Mouse (Mus musculus) midbrain, embryonic 12.5 days (tissue): ENCODE measurements around the gene Tbc1d2. TPM values are rescaled to one million over a fixed set of nuclear protein-coding genes. Genes with fewer than 3 reads are reported as not detected.

ENCODE experiments used
- ATAC-seq: fragments of 200-750 bp; cut with Nextera tagmentation; 2 replicates; pipeline ENCODE4 v1.8.0; 2017; ENCODE audit warnings: low read depth, moderate TSS enrichment, moderate library complexity; ENCODE audit not compliant: low FRiP score
- H3K27ac ChIP-seq: fragments of 300-500 bp; sonication (generic); replicated peaks from 2 replicates; pipeline ENCODE4 v1.5.1; 2016; ENCODE audit warnings: mild to moderate bottlenecking
- H3K27me3 ChIP-seq: fragments of 300-500 bp; sonication (generic); 2 replicates; pipeline ENCODE4 v1.6.1; 2016; ENCODE audit warnings: mild to moderate bottlenecking
- H3K36me3 ChIP-seq: fragments of 300-500 bp; sonication (generic); 2 replicates; pipeline ENCODE4 v1.6.1; 2016
- H3K4me1 ChIP-seq: fragments of 300-500 bp; sonication (generic); 2 replicates; pipeline ENCODE4 v1.6.1; 2016
- H3K4me2 ChIP-seq: fragments of 300-500 bp; sonication (generic); replicated peaks from 2 replicates; pipeline ENCODE4 v1.6.1; 2016; ENCODE audit warnings: mild to moderate bottlenecking, moderate library complexity
- H3K4me3 ChIP-seq: fragments of 300-500 bp; sonication (generic); 2 replicates; pipeline ENCODE4 v1.5.1; 2016; ENCODE audit warnings: mild to moderate bottlenecking
- H3K9ac ChIP-seq: fragments of 300-500 bp; sonication (generic); replicated peaks from 2 replicates; pipeline ENCODE4 v1.6.1; 2016; ENCODE audit warnings: mild to moderate bottlenecking, moderate library complexity
- H3K9me3 ChIP-seq: fragments of 300-500 bp; sonication (generic); 2 replicates; pipeline ENCODE4 v1.6.1; 2016; ENCODE audit warnings: mild to moderate bottlenecking
- WGBS: fragments of 180-500 bp; shearing (Covaris S2); methylation state at CpG from one replicate; pipeline ENCODE4 v1.1.7; 2016; 5-methylcytosine and 5-hydroxymethylcytosine counted together
- polyA plus RNA-seq: library from polyadenylated mRNA; unstranded; fragments of >200 nt; fragmentation: Nextera tagmentation; extraction: Ambion mirVana; gene quantifications from 2 replicates; pipeline ENCODE4 v1.2.1, GENCODE M21; 2016

Gene Tbc1d2
- polyA plus RNA-seq, 1 experiment from 2014 or later: 0.84 TPM

DNA sequence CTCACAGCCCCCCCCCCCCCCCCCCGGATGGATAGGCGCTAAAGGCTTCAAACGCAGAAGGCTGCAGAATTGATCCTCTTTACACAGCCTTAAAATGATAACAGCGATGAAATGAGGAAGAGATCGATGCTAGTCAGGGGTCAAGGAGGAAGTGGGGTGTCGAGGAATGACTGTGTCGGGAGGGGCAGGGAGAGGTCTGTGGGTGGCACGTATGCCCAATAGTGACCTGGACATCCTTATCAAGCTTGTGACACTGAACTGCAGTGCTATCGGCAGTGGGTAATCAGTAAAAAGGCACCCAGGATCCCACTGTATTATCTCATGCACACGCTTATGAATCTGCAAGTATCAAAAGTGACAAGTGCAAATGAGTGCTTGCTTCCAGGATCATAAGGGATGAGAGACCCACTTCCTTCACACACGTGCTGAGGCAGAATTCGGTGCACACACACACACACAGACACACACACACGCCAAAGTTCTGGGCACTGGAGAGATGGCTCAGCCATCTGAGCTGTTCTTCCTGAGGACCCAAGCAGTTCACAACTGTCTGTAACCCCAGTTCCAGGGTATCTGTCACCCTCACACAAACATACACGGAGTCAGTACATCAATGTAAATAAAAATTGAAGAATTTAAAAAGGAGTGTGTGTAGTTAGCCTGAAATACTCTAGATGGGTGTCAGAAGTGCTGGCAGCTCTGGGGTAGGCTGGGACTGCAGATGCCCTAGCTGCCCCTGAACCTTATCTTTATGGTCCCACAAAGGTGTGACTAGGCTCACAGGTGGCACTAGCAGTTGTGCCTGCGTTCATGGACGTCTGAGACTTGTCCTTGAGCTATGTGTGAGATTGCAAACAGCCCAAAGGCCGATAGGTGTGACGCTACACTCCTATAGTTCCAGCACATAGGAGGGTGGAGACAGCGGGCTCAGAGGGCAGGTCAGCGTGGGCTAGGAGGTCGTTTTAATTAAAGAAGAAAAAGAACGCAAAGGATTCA, 91.0 kb downstream of the Tbc1d2 start:
- no peak for ATAC-seq
- WGBS: 83% methylated on average over 22 of the region's 22 CpGs
- Histone ChIP-seq H3K4me1 (no peaks in the 10 kb centered on the region), H3K27me3 (no peaks in the 10 kb centered on the region), H3K27ac (no peak overlapping the region), H3K9ac (no peak overlapping the region), H3K36me3 (no peaks in the 10 kb centered on the region), H3K4me2 (no peak overlapping the region), H3K4me3 (no peak overlapping the region), H3K9me3 (no peaks in the 10 kb centered on the region)

DNA sequence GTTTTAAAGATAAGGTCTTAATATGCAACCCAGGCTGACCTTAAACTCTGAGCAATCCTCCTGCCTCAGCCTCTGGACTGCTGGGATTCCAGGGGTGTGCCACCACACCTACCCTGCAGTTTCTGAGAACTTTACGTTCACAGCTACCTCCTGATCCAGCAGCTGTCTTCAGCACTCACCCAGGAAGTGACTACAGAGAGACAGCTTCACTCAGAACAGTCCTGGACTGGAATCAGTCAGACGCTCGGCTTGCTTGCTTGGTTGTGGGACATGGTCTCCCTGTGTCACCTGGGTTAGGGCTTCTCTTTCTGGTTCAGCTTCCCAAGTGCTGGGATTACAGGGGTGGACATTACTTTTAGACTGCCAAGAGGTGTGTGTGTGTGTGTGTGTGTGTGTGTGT, 93.1 kb downstream of the Tbc1d2 start:
- Histone ChIP-seq H3K27ac (no peak overlapping the region), H3K4me1 (no peaks in the 10 kb centered on the region), H3K36me3 (no peaks in the 10 kb centered on the region), H3K27me3 (no peaks in the 10 kb centered on the region), H3K4me3 (no peak overlapping the region), H3K9me3 (0 out of 2 replicates have a peak, but pooled peaks cover 3% of the 10 kb centered on the region), H3K9ac (no peak overlapping the region), H3K4me2 (no peak overlapping the region)
- ATAC-seq: no peak
- WGBS: 89% methylated on average over 3 of the region's 3 CpGs

DNA sequence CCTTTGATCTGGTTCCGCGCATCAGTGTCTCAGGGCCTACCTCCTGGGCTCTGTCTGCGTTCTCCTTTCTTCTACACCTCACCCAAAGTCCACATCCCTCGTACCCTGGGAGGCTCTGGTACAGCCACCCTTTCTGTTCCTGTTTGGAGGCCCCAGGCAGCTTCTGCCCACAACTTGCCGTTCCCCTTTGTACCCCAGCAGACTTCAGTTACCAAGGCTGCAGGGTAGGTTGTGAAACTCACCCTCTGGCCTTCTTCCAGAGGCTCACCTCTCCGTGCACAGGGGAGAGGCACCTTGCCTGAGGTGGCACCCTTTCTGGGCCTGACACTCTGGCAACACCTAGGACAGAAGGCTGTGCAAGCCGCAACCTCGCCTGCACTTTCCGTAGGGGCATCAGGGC, 94.2 kb downstream of the Tbc1d2 start:
- Histone ChIP-seq H3K36me3 (no peaks in the 10 kb centered on the region), H3K9me3 (0 out of 2 replicates have a peak, but pooled peaks cover 3% of the 10 kb centered on the region), H3K27me3 (no peaks in the 10 kb centered on the region), H3K4me3 (no peak overlapping the region), H3K27ac (no peak overlapping the region), H3K4me2 (no peak overlapping the region), H3K9ac (no peak overlapping the region), H3K4me1 (no peaks in the 10 kb centered on the region)
- no peak for ATAC-seq
- 84% methylated on average over 9 of the region's 9 CpGs for WGBS

Other genes starting within 250 kb of the Tbc1d2 start
- 2.6 and 3.6 TPM in 2 replicates for gene Hemgn, start 236.7 kb downstream of the Tbc1d2 start, polyA plus RNA-seq
- 237 and 256 TPM in 2 replicates for gene Anp32b, start 199.3 kb downstream of the Tbc1d2 start, polyA plus RNA-seq
- gene Nans, start 161.0 kb downstream of the Tbc1d2 start, polyA plus RNA-seq: 58.3 and 72.6 TPM in 2 replicates
- 0.52 and 1.4 TPM in 2 replicates for gene Trim14, start 114.1 kb downstream of the Tbc1d2 start, polyA plus RNA-seq
- 2.6 and 2.8 TPM in 2 replicates for gene Coro2a, start 48.0 kb downstream of the Tbc1d2 start, polyA plus RNA-seq